Mouse (Mus musculus) large intestine, adult 2 months (tissue): ENCODE measurements around the gene Ldhd. TPM values are rescaled to one million over a fixed set of nuclear protein-coding genes. Genes with fewer than 3 reads are reported as not detected.

Source experiments
- DNase-seq: peaks from one replicate; pipeline ENCODE4 v3.0.0-alpha.2; 2012; ENCODE audit warnings: low read depth, low spot score
- WGBS: fragments of 180-500 bp; shearing (Covaris S2); methylation state at CpG from one replicate; pipeline ENCODE4 v1.1.7; 2018; 5-methylcytosine and 5-hydroxymethylcytosine counted together
- polyA plus RNA-seq: library from polyadenylated mRNA; depleted of rRNA; stranded (reverse); fragments of >200 nt; gene quantifications from 2 replicates; pipeline ENCODE4 v1.2.3, GENCODE M21; 2012

Ldhd gene
- polyA plus RNA-seq, 1 experiment = 2.9 TPM

DNA sequence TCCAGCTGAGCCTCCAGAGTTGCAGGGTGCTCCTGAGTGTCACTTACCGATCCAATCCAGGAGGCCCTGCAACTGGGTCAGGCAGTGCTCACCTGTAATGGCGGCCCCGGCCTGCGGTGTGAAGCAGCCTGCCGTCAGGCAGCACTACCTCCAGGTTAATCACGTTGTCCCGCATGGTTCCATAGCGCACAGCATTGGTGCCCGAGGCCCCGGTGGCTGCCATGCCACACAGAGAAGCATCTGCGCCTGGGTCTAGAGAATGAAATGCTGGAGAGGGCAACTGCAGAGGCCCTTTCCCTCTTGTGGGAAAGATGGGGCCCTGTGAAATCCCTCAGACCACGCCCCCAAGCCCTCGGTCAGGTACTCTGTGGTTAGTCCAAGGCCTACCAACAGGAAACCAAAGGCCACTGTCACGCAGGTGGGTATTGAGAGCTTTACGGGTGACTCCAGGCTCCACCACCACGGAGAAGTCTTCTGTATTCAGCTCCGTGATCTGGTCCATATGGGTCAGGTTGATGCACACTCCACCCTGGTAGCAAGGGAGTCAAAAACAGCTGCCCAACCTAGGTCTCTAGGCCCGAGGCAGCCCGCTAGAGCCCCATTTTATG, 1.2 kb downstream of the Ldhd start:
- 87% methylated on average over 19 of the region's 19 CpGs for WGBS
- no peak for DNase-seq

DNA sequence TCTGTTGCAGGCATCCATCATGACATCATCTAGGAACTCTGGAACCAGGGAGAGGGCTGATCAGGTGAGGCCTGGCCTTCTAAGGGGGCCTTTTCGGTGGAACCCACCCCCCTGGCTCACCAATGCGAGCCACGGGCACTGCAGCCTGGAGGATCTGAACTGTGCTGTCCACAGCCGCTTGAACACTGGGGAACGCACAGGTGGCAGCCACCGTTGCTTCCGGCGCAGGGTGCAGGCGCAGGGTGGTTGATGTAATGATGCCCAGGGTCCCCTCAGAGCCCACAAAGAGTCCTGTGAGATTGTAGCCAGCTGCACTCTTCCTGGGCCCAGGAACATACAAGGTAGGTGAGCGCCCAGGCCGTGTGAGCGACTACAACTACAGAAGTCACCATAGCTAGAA, 1.8 kb downstream of the Ldhd start:
- 91% methylated on average over 12 of the region's 12 CpGs for WGBS
- DNase-seq = no peak

DNA sequence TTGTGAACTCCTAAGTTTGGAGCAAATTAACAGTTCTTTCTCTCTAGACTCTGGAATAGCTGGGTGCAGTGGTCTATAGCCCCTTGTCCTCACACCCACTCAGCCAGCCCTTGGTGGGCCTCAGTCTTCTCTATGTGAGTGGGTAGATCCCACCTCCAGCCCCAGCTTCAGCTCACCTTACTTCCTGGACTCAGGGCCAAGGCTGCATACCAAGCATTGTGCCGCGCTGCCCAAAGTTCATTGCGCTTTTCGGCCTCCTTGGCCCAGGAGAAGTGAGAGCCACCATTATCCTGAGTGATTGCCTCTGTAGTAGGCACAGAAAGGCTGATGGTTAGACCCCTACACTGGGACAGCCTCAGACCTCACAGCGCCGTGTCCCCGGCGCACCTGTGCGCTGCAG, 2.3 kb downstream of the Ldhd start:
- WGBS = 94% methylated on average over 9 of the region's 9 CpGs
- DNase-seq = no peak

- no peak for DNase-seq
- WGBS = 80% methylated on average over 14 of the region's 14 CpGs
Observed at GRCm38 (mm10) chr8:111626933-111627332, 3.2 kb downstream of the Ldhd start.

GRCm38 (mm10) chr8:111626528-111626820, 3.7 kb downstream of the Ldhd start:
- 48% methylated on average over 8 of the region's 8 CpGs for WGBS
- DNase-seq = no peak

DNA sequence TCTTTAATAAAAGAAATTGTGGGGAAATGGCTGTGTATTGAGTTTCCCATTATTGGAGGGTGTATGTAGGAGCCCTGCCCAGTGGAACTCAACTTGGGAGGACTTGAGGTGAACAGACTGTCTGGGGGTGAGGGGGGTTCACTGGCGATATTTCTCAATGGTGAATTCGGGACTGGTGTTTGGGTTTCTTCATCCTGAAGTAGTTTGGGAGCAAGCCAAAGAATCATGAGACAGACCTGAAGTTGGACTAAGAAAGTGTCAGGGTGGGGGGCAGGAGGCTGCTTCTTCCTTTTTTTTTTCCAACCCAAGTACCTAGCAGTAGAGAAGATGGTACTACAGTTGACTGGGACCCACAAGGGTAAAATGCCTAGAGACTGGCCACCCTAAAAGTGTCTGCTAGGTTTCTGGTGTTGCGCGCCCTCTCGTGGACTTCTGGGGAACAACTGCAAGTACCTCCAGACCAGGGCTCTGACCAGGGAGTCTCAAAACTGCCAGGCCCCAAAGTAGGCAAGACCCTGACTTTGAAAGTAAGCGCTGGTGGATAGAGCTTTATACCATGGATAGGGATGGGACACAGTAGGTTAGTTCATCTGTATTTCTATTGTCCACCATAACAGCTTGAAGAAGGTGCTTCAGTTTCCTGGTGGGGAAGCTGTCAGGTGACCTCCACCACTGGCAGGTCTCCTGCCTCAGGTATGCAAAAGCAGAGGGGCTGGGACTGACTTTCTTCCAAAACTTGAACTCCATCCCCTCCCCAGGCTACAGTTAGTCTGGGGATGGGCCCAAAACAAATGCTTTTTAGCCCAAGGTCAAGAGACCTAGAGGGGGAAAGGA, 4.3 kb downstream of the Ldhd start:
- DNase-seq = no peak
- WGBS = 19% methylated on average over 6 of the region's 6 CpGs

- no peak for DNase-seq
- 93% methylated on average over 10 of the region's 10 CpGs for WGBS
Observed at GRCm38 (mm10) chr8:111624853-111625221, 5.3 kb downstream of the Ldhd start.

DNA sequence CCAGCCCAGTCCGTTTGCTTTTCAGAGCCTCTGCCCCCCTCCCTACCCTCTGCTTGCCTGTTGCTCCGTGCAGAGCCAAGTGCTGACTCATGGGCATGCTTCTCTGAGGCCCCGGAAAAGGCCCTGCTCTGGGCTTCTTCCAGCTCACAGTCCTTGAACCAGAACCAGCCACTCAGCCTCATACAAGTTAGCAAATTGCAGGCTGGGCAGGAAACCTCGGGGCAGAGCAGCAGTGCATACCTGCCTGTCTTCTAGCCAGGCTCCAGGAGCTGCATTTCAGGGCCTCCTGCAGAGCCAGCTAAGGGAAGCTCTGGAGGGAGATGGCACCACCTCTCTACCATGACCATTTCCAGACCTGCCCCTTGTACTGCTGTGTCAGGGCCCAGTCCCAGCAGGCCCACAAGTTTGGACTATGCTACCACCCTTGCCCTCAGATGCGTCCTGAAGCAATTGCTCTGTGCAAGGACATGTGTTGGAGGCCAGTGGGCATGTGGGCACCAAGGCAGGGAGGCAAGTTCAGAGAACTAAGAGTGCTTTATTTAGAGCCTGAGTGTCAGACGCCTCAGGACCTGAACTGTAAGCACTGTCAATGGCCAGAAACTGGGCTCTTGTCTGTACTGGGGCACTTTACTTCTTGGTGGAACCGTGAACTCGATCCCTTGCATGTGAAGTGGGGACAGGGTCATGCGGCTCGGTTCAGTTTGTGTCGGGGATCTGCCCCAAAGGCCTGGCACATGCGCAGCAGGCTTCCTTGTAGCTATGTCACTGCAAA, 5.9 kb downstream of the Ldhd start:
- DNase-seq = no peak
- 57% methylated on average over 12 of the region's 12 CpGs for WGBS

DNA sequence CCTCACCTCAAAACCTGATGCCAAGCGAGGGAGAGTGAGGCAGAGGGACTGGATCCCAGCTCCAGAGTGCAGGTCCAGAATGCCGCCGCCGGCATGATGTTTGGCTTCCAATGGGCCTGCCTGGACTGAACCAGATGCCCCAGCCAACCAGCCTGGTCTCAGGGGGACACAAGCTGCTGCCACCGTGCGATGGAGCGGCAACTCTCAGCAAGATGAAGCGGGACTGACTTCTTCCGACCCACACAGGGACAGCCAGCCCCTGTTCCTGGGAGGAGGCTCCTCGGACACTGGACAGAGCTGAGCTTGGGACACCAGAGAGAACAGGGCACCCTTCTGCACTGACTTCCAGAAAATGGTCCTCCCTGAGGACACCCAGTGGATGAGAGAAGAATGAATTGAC, 7.6 kb downstream of the Ldhd start:
- no peak for DNase-seq
- WGBS = 92% methylated on average over 10 of the region's 10 CpGs

GRCm38 (mm10) chr8:111622104-111622503, 8.1 kb downstream of the Ldhd start:
- no peak for DNase-seq
- WGBS = 87% methylated on average over 3 of the region's 3 CpGs

DNA sequence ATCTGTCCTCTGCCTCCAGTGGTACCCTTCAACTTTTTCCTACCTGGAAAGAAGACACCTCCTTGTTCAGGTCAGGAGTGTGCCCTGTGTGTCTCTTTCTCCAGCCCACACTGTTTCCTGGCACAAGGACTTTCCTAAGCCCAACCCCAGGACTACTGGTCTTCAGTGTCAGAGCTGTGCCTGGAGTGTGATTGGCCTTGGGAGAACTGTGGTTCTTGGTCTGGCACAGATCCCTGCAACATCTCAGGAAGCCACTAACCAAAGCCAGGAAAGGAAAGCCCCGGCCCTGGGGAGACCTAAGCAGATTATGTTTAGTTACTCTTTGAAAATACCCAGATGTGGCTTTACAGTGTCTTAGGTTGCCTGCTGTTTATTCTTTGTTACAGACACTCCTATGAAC, 10.2 kb downstream of the Ldhd start:
- WGBS = 57% methylated on average over 1 of the region's 1 CpGs
- DNase-seq = no peak

DNA sequence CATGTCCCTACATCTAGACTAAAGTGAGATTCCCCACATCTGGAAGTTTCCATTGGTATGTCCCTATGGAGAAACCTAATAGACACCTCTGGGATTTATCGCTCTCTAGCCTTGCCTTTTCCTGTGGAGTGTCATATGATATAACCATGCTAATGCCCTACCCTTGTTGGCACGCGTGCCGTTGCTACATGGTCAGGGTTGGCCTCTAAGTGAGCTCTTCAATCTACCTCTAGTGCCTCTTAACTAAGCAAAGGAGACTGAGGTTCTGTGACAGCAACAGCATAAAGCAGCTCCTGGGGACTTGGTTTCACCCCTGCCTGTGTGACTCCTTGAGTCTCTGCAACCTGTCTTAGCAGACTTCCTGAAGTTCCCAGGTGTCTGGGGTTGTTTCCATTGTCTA, 11.9 kb downstream of the Ldhd start:
- WGBS = 89% methylated on average over 4 of the region's 4 CpGs
- DNase-seq = no peak

DNA sequence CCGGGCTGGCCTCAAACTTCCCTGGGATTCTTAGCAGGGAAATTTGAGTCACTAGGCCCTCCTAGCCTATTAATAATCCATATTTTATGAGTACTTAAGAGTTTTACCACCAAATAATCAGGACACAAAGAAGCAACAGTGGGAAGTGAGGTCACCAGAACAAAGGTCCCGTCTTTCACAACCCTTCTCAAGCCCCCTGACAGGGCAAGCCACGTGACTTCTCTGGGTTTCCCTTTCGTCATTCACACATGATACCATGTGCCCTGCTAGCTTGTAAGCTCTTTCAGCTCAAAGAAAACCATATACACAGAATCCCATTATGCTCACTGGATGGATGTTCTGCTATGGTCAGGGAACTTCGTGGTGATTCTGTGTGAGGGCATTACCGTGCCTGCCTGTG, 12.4 kb downstream of the Ldhd start:
- no peak for DNase-seq
- WGBS = 75% methylated on average over 6 of the region's 6 CpGs

DNA sequence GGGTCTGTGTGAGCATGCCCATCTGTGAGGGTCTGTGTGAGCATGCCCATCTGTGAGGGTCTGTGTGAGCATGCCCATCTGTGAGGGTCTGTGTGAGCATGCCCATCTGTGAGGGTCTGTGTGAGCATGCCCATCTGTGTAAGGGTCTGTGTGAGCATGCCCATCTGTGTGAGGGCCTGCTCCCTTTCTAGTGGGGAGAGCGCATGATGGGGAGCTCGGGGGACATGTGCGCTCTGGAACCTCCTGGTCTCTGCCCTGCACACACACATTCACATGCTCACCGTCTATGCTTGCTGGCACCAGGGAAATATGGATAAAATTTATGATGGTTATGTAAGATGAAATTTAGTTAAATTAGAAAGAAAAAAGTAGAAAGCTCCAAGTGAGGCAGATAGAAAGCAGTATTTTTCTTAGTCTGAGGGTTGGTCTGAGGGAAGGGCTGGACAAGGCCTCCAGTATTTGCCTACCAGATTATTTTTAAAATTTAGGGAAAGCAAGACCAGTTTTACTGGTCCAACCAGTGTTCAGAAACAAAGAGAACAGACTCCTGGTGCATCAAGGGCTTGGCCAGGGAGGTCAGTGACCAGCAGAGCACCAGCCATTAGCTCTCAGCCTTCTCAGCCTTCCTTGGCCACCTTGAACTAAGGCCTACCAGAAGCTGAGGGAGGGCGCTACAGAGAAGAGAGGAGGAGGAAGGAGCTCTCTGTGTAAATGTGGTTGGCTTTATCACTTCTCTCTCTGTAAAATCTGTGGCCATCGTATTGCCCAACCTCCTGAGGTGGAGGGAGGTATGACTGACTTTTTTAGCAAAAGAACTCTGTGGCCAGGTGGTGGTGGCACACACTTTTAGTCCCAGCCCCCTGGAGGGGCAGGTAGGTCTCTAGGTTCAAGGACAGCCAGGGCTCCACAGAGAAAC, 15.1 kb downstream of the Ldhd start:
- no peak for DNase-seq
- WGBS = 68% methylated on average over 6 of the region's 6 CpGs

DNA sequence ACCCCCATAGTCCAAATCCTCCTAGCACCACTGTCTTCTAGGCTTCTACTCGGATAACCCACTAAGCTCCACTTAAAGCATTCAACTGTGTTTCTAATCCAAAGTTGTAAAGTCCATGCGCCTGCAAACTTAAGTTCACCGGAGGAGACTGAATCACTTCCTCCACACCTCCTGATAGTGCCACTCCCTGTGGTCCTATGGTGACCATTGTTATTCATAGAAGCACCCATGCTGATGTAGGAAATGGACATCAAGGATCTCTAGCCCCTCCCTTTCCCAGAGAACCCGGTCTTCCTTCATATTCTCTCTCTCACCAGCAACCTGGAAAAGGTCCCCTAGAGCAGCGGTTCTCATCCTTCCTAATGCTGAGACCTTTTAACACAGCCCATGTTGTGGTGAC, 17.0 kb downstream of the Ldhd start:
- 33% methylated on average over 5 of the region's 5 CpGs for WGBS
- no peak for DNase-seq

- WGBS = 57% methylated on average over 7 of the region's 7 CpGs
Observed at GRCm38 (mm10) chr8:111607414-111607813, 22.8 kb downstream of the Ldhd start.

DNA sequence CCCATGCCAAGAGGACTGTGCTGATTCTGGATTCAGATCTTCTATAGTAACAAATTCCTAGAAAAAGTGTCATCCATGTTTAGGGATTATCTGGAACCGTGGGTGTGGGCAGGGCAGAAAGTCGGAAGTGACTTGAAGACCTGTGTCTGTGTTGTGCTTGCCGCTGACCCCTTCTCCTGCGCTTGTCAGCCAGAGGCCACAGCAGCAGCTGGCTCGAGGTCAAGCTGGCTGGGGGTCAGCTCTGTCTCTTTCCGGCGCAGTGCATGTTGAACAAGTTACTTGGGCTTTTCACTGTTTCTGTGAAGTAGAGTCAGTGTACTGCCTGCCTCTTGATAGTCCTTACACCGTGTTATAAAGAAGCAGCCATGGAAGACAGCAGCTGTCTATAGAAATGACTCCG, 23.2 kb downstream of the Ldhd start:
- WGBS = 79% methylated on average over 9 of the region's 9 CpGs
- DNase-seq = no peak

More at GRCm38 (mm10) chr8:111607414-111607813, 22.8 kb downstream of the Ldhd start:
- no peak for DNase-seq

- 45% methylated on average over 2 of the region's 2 CpGs for WGBS
- no peak for DNase-seq
Observed at GRCm38 (mm10) chr8:111604986-111605385, 25.2 kb downstream of the Ldhd start.

DNA sequence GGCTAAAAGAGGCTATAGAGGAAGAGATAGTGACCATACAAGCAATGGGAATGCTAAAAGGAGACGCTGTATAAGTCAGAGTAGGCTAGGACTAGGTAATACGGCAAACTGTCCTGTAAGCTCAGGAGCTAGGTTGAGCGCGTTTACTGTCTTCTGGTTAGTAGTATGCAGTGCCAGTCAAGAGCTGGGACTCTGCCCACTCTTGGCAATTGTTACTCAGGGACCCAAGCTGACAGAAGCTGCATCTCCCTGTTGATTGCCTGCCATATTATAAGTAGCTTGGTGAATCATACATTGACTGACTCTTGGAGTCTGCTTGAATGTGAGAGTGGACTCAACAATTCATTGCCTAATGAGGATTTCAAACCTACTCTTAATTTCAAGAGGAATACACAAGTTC, 28.1 kb downstream of the Ldhd start:
- no peak for DNase-seq
- 98% methylated on average over 4 of the region's 4 CpGs for WGBS
